Mouse (Mus musculus): ENCODE measurements at regions not wholly inside any gene's neighbourhood (a gene's known extent, or its start where the extent isn't known, plus 50 kb on each side); places are given as distances from the start of the nearest gene placed in this dataset.

DNA sequence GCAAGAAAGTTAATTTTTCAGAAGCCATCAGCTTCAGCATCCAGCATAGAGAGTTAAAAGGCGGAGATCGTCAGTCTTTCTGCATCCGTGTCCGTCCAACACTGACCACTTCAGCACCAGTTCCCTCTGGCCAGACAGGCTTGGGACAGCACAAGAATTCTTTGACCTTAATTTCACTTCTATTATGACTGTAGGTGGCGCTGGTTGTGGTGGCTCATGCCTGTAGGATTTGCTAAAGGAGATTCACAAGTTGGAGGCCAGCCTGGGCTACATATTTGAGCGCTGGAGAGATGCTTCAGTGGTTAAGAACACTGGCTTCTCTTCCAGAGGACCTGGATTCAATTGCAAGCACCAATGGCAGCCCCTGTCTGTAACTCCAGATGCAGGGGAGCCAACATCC is 66.0 kb downstream of the Amer2 start:
- no peak for ATAC-seq (replicated peaks; ENCODE audit: insufficient number of reproducible peaks, low FRiP score, low TSS enrichment, poor library complexity, severe bottlenecking)

- peak; percentile 93 for ATAC-seq (replicated peaks; ENCODE audit: insufficient number of reproducible peaks, low FRiP score, low TSS enrichment, poor library complexity, severe bottlenecking)
Measured at GRCm38 (mm10) chr14:60443821-60444551, 70.9 kb downstream of the Amer2 start.

DNA sequence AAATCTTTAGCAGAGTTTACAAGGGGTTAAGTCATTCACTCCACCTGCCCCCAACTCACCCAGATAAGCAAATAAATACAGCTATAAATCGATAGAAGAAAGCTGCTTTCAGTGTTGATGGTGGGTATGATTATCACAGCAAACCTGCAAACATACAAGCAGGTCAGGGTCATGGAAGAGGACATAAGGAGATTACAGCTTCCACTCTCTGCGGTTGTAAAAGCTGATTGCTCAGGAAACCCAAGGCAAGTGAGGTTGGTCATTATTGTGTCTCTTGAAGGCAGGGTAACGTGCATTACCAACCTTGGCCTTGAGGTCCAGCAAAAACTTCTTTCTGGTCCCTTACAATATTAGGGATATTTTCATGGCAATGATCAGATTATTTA is 71.5 kb downstream of the Amer2 start:
- no peak for ATAC-seq (replicated peaks; ENCODE audit: insufficient number of reproducible peaks, low FRiP score, low TSS enrichment, poor library complexity, severe bottlenecking)

DNA sequence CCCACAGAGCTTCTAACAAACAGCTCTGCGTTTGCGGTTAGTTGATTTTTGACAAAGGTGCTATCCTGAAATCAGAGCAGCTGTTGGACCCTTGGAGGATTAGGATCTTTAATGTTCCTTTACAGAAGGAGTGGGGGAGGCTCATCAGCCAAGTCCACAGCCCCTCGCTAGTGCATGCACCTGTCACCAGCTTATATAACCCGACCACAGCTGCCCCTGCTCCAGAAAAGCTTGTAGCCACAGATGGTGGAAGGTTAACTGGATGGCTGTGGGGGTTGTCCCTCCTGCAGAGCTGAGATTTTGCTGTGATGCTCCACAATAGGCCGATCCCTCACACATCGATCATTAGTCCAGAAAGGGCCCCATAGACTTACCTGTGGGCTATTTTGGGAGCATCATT is 73.0 kb downstream of the Amer2 start:
- ATAC-seq (replicated peaks; ENCODE audit: insufficient number of reproducible peaks, low FRiP score, low TSS enrichment, poor library complexity, severe bottlenecking), result no peak

DNA sequence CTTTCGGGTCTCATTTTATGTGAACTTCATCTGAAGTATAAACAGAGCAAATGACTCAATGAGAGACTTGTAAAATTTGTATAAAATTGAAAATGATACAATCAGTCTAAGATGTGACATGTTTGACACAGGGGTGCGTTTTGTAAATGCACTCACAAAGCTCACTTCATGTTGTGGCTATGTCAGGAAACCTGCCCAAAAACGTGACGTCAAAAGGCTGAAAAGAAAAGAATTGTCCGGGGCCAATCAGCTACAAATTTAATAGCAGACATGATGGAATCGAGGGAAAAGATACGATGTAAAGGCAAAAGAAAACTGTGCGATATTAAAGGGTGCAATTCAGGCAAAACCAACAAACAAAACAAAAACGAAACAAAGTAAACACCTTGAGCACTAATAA is 78.2 kb downstream of the Amer2 start:
- no peak for ATAC-seq (replicated peaks; ENCODE audit: insufficient number of reproducible peaks, low FRiP score, low TSS enrichment, poor library complexity, severe bottlenecking)

- no peak for ATAC-seq (replicated peaks; ENCODE audit: insufficient number of reproducible peaks, low FRiP score, low TSS enrichment, poor library complexity, severe bottlenecking)
Measured at GRCm38 (mm10) chr14:60451684-60452083, 78.6 kb downstream of the Amer2 start.

GRCm38 (mm10) chr14:60456767-60457166 is 83.7 kb downstream of the Amer2 start:
- ATAC-seq (replicated peaks; ENCODE audit: insufficient number of reproducible peaks, low FRiP score, low TSS enrichment, poor library complexity, severe bottlenecking), result no peak

DNA sequence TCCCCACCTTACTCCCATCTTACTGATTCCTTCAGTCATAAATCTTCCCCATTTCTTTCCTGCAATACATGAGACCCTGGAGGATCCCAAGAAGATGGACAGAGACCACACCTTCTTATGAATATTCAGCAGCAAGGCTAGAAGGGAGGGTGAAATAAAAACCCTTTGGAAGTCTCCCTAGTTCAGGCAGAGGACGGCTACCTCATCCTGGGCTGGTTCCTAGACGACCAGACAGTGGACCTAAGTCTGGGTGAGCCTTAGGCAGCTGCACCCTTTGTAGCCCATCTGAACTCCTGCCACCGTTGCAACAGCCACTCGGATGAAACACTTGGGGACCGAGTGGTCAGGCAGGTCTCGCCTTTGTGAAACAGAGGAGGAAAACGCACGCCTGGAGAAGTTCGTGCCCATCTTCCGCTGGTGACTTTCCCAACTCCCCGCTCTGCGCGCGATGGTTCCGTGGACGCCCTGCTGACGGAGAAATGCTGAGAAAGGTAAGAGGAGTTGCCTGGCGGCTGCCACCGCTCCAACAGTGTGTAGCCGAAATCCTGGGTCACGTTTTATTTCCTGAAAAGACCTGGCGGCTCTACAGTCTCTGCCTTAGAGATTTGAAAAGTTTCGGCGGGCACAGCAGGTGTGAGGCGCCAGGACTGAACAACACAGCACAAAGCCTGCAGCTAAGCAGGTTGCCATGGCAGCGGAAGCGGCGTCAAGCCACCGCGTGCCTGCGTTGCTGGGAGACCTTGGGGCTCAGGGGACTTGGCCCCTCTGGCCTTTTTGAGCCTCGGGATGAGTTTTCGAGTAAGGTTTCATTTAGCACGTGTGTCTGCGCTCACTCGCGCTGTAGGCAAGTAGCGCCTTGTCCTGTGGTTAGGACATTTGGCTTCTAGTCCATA is 112.2 kb downstream of the Amer2 start:
- no peak for ATAC-seq (replicated peaks; ENCODE audit: insufficient number of reproducible peaks, low FRiP score, low TSS enrichment, poor library complexity, severe bottlenecking)

GRCm38 (mm10) chr14:60485889-60486274 is 112.8 kb downstream of the Amer2 start:
- no peak for ATAC-seq (replicated peaks; ENCODE audit: insufficient number of reproducible peaks, low FRiP score, low TSS enrichment, poor library complexity, severe bottlenecking)

DNA sequence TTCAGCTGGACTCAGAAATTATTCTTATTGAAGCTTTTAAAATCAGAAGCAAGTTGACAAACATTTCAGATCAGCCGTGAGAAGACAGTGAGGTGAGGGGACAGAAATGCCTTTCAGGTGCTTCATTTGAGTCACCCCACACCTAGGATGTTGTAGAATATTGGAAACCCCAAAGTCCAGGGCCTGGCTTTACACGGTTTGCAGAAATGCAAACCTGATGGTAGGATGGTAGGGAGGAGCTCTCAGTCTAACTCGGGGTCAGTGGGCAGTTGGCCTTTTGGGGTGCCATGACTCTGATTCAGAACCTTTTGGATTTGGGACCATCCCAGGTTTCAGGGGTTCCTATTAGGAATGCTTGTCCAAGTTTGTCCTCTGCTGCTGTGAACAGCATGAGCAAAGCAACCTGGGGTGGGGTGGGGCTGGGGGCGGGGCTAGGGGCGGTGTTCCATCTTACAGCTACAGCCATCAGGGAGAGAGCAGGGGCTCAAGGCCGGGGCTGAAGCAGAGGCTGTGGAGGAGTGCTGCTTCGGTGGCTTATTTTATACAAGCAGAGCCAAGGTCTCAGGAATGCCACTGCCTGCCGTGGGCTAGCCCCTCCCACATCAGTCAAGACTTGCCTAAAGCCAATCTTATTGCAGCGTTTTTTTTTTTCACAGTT is 113.3 kb downstream of the Amer2 start:
- ATAC-seq (replicated peaks; ENCODE audit: insufficient number of reproducible peaks, low FRiP score, low TSS enrichment, poor library complexity, severe bottlenecking), result no peak

DNA sequence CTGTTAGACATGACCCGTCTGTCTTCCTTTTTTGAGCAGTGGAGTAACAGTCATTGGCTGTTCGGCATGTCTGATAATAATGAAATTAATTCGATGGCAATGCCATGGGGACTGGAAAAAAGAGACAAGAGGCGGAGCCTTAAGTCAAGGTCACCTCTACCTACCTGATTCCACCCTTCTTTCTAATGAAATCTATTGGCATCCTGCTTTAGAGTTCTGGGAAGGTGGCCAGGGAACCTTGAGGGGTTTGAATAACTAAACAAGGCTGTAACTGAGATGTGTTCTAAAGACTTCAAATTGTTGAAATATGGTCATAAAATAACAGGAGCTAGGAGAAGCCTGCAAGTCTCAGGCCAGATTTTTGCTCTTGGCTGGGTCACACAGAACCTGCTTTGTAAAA is 116.1 kb downstream of the Amer2 start:
- ATAC-seq (replicated peaks; ENCODE audit: insufficient number of reproducible peaks, low FRiP score, low TSS enrichment, poor library complexity, severe bottlenecking), result no peak

DNA sequence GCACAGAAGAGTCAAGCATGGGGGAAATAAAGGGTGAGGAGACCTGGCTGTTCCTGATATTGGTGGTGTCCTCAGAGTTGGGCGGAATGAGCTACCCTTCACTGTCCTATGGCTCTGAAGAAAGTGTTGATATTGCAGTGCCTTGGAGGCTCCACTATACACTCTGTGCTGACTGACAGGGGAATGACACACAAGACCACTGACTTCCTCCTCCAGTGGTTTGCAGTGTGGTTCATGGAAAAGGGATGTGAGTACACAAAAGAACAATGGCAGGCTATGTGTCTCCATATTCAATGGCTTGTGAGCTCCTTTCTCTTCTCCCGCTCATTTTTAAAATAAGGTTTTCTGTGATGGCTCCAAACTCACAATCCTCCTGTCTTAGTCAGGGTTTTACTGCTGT is 117.8 kb downstream of the Amer2 start:
- no peak for ATAC-seq (replicated peaks; ENCODE audit: insufficient number of reproducible peaks, low FRiP score, low TSS enrichment, poor library complexity, severe bottlenecking)

- no peak for ATAC-seq (replicated peaks; ENCODE audit: insufficient number of reproducible peaks, low FRiP score, low TSS enrichment, poor library complexity, severe bottlenecking)
Measured at GRCm38 (mm10) chr14:60495441-60495840, 122.4 kb downstream of the Amer2 start.

GRCm38 (mm10) chr14:60502552-60502951 is 129.5 kb downstream of the Amer2 start:
- no peak for ATAC-seq (replicated peaks; ENCODE audit: insufficient number of reproducible peaks, low FRiP score, low TSS enrichment, poor library complexity, severe bottlenecking)

DNA sequence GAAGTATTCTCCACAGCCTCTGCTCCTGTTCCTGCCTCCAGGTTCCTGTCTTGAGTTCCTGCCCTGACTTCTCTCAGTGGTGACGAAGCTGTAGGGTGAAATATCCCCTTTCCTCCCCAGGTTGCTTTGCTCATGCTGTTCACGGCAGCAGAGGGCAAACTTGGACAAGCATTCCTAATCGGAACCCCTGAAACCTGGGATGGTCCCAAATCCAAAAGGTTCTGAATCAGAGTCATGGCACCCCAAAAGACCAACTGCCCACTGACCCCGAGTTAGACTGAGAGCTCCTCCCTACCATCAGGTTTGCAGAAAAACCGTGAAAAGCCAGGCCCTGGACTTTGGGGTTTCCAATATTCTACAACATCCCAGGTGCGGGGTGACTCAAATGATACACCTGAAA is 128.7 kb upstream of the Spata13 start:
- no peak for ATAC-seq (replicated peaks; ENCODE audit: insufficient number of reproducible peaks, low FRiP score, low TSS enrichment, poor library complexity, severe bottlenecking)

DNA sequence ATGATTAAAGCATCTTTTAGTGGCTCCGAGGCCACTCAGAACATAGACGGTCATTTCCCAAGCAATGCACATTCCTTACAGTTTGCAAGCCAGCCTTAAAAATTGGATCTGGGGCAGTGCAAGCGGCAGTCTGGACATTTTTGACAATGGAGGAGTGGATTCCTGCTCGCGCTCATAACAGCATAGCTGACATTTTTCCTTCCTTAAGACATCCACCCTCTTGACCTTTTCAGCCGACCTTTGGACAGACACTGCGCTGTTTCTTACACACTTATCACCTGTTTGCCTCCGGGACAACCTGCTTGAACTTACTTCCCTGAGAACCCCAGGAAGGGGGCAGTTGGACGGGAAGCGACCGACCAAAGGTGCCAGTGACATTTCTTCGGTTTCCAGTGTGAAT is 127.5 kb upstream of the Spata13 start:
- no peak for ATAC-seq (replicated peaks; ENCODE audit: insufficient number of reproducible peaks, low FRiP score, low TSS enrichment, poor library complexity, severe bottlenecking)

- ATAC-seq (replicated peaks; ENCODE audit: insufficient number of reproducible peaks, low FRiP score, low TSS enrichment, poor library complexity, severe bottlenecking), result no peak
Measured at GRCm38 (mm10) chr14:60513560-60513959, 120.2 kb upstream of the Spata13 start.

- ATAC-seq (replicated peaks; ENCODE audit: insufficient number of reproducible peaks, low FRiP score, low TSS enrichment, poor library complexity, severe bottlenecking), result no peak
Measured at GRCm38 (mm10) chr14:60515094-60515786, 118.6 kb upstream of the Spata13 start.

GRCm38 (mm10) chr14:60517891-60518290 is 115.9 kb upstream of the Spata13 start:
- no peak for ATAC-seq (replicated peaks; ENCODE audit: insufficient number of reproducible peaks, low FRiP score, low TSS enrichment, poor library complexity, severe bottlenecking)

All from monocyte, adult 5-6 weeks (primary cell).